Mouse (Mus musculus) heart, postnatal 0 days (tissue): ENCODE results near the gene Fat2.

Experiments
- CTCF ChIP-seq: IDR thresholded peaks from 2 replicates; pipeline ENCODE4 v1.5.1; 2016; ENCODE audit warnings: antibody characterized with exemption, control low read depth, low read depth
- EP300 ChIP-seq: IDR thresholded peaks from 2 replicates; pipeline ENCODE4 v1.6.1; 2016; ENCODE audit warnings: antibody characterized with exemption, low read depth

GRCm38 (mm10) chr11:55209032-55209431 is 127.3 kb downstream of the Fat2 start:
- TF ChIP-seq CTCF: no peak
- no peak for TF ChIP-seq EP300
